Mouse (Mus musculus) activated CD4-positive, CD25-positive, alpha-beta regulatory T cell, adult 4 months (primary cell): Measurements from ENCODE around the gene Ttc28. TPM values are rescaled to one million over a fixed set of nuclear protein-coding genes. Genes with fewer than 3 reads are reported as not detected.
"Not testable (repeated sequence)": the region's sequence is repeated elsewhere in the genome, so short reads cannot be mapped to it uniquely, and the experiment has no call there.

Source experiments
- ATAC-seq: one replicate; pipeline ENCODE4 v1.8.0; 2017
- polyA plus RNA-seq, 2 experiments: library from polyadenylated mRNA; unstranded; fragments of 100-300 nt; shearing (Covaris generic); gene quantifications; one replicate each; pipeline ENCODE4 v1.2.1; 2017

Ttc28 gene
- polyA plus RNA-seq: 1 to 10 TPM; 1.9 to 2.6 TPM

- ATAC-seq: peak; percentile 89
Observed at GRCm38 (mm10) chr5:110879584-110880374, at the start of gene Ttc28. TSS of gene Ttc28 (plus strand) at chr5:110879803.

GRCm38 (mm10) chr5:110831036-110831720, 48.4 kb upstream of the Ttc28 start:
- ATAC-seq: no peak

DNA sequence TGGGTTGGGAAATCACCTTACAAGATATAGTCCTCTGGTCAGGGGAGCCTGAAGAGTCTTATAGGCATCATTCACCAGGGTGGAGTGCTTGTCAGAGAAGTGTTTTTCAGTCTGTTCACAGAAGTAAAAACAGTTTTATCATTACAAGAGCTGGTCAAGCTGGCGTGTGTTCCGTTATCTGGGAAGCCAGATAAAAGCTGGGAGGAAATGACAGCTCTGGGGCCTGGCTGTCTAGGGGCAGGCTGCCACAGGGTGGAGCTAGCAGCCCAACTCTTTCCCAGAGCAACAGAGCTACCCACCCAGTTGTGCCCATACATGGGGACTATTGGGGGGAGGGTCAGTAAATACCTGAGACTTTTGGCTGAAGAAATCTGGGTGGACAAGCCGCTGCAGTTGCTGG, 43.6 kb upstream of the Ttc28 start:
- ATAC-seq: no peak

DNA sequence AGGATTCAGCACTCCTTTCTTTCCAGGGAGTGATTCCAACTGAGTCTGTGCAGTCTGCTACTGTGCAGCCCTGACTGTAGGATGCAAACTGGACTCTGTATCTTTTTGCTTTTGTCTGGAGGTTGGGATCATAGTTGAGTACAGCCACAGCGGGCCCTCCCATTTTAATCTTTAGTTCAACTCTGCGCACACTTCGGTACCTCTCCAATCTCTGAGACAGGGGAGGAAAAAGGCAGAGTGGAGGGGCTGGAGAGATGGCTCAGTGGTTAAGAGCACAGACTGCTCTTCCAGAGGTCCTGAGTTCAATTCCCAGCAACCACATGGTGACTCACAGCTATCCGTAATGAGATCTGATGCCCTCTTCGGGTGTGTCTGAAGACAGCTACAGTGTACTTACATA, 41.6 kb upstream of the Ttc28 start:
- ATAC-seq: not testable (repeated sequence)

GRCm38 (mm10) chr5:110839038-110839677, 40.4 kb upstream of the Ttc28 start:
- peak; percentile 58 for ATAC-seq

DNA sequence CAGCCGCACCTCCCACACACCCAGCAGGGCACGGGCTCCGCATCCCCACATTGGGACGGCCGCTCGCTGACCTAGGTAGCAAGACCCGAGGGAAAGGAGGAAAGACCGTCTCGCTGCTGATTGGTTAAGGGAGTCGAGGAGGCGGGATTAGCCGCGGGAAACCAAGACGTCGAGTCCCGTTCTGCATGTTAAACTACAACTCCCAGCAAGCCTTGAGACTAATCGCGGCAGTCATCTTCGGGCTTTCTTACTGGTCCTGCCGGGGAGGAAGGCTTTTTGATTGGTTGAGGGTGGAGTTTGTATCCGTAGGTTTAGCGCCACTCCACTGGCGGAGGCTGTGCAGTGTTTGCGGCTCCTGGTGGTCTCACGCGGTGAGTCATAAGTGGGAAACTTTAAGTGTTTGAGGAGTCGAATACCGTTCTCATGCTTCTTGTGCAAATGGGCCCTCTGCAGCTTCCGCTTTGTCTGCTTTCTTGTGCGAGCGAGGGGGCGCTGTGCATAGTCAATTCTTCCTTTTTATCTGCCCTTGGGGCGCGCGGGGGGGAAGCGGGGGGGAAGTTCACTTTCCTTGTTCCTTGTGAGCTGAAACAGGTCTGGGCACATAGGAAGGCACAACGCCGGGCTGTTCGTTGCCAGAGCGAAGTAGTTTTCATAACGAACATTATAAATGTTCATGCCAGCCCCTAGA, 39.8 kb upstream of the Ttc28 start, which contains the start of the genes Hscb and Chek2:
Hscb (minus strand) TSS at position 100 of the 688 bp plus-strand sequence.
Chek2 (plus strand) TSS at position 302 of the 688 bp plus-strand sequence.
- peak; percentile 97 for ATAC-seq

GRCm38 (mm10) chr5:110840465-110840864, 39.1 kb upstream of the Ttc28 start:
- no peak for ATAC-seq

- no peak for ATAC-seq
Observed at GRCm38 (mm10) chr5:110841046-110841862, 38.3 kb upstream of the Ttc28 start.

GRCm38 (mm10) chr5:110852990-110853389, 26.6 kb upstream of the Ttc28 start:
- no peak for ATAC-seq

GRCm38 (mm10) chr5:110857091-110857490, 22.5 kb upstream of the Ttc28 start:
- ATAC-seq: no peak

DNA sequence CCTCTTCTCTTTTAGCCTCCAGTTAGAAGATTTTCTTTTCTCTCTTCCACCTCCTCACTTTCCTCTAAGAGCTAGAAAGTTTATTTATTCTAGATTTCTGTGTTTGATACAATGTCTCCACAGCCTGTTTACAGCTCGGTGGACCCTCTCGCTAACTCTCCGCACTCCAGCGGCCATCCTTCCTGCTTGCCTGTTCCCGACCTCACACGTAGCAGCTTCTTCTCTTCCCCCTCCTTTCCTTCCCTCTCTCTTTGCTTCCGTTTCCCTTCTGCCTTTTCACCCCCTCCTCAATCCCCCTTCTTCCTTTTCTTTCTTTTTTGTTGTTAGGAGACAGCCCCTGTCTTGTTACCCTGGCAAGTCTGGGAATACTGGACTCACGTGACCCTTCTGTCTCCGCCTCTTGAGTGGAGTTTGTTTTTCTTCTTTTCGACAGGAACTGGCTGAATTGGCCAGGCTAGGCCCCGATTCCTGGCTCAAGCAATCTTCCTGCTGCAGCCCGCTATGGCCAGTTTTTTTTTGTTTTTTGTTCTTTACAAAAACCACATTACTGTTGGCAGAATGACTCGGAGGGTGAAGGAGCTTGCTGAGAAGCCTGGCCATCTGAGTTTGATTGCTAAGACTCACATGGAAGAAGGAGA, 20.5 kb upstream of the Ttc28 start:
- no peak for ATAC-seq

GRCm38 (mm10) chr5:110860445-110860844, 19.2 kb upstream of the Ttc28 start:
- no peak for ATAC-seq

GRCm38 (mm10) chr5:110868460-110868859, 11.1 kb upstream of the Ttc28 start:
- no peak for ATAC-seq

DNA sequence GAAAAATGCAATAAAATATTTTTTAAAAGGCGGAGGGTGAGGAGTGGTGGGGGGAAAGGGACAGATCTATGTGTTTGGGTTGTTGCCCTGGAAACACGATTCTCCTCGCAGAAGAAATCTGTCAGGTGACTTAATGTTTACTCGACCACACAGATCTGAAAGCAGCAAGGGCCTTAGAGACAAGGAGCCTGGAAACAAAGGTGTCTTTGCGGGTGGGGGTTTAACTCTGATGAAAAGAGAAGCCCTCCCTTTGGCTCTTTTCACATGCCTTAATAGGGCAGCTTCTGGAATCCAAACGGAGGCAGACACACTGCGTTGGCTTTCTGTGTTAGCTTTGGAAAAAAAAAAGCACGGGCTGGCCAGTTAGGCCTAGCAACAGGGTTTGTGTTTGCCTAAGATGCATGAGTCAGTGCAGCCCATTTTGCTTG, 10.3 kb upstream of the Ttc28 start:
- no peak for ATAC-seq

DNA sequence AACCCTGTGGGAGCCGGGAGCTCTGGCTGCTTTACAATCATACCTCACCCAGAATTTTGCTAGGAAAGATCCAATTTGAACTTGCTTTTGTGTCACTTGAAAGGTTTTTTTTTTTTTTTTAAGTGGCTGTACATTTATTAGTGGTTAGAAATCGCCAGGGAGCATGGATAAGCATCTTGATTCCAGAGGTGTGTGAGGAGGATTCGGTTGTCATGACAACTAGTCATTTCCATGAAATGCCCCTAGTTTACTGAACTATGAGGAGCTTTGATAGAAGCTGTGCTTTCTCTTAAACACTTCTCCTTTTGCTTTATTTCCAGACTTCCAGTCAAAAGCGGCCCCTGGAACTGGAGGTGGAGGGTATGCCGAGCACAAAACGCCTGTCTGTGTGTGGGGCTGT, 6.4 kb upstream of the Ttc28 start:
- ATAC-seq: no peak

- ATAC-seq: no peak
Observed at GRCm38 (mm10) chr5:110874711-110875110, 4.9 kb upstream of the Ttc28 start.

- no peak for ATAC-seq
Observed at GRCm38 (mm10) chr5:110875286-110875685, 4.3 kb upstream of the Ttc28 start.

- ATAC-seq: no peak
Observed at GRCm38 (mm10) chr5:110877666-110878505, 1.7 kb upstream of the Ttc28 start.

- not testable (repeated sequence) for ATAC-seq
Observed at GRCm38 (mm10) chr5:110878526-110878925, 1.1 kb upstream of the Ttc28 start.

GRCm38 (mm10) chr5:110879042-110879441, 561 bp upstream of the Ttc28 start:
- ATAC-seq: no peak
